Mouse (Mus musculus): Measurements from ENCODE around the gene Syde2. TPM values are rescaled to one million over a fixed set of nuclear protein-coding genes. Genes with fewer than 3 reads are reported as not detected.

The Syde2 gene
- total and polyA plus RNA-seq, 3 experiments = 7.5 to 15.8 (median 13.8) TPM

DNA sequence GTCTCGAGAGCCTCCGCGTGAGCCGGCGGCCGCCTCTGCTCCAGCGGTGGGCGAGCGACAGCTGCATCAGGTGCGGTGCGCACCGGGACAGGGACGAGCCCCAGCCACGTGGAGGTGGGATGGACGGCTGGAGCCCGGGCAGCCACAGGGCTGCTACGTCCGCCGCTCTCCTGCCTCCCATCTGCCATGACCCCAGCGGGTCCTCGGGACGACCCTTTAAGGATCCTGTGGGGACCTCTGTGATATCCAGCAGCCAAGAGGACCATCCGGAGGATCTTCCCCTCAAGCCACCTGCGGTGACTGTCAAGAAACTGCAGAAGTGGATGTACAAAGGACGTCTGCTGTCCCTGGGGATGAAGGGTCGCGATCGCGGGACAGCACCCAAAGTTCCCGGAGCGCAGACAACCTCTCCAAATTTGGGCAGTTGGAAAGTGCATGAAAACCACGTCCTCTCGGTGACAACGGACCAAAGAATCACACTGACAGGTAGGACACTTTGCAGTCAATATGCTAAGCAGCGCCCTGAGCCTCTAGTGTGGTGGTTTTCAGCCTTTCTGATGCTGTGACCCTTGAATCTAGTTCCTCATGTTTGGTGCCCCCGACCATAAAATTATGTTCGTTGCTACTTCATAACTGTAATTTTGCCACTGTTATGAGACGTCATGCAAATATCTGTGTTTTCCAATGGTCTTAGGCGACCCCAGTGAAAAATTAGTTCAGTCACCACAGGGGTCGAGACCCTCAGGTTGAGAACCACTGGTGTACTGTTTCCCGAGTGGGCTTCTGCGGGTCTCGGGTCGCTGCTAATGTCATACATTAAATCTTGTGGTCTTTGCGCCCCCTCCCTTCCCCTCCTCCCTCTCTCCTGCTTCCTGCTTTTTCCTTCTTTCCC is 1.3 kb downstream of the Syde2 start:
- Histone ChIP-seq H3K36me3 (ENCODE audit: control insufficient read depth, insufficient read depth, low read length) (no peaks in the 10 kb centered on the region), H3K4me1 (ENCODE audit: control insufficient read depth, insufficient read depth, low read length) (no peaks in the 10 kb centered on the region; the same call in 1 of the 2 replicates), H3K4me3 (peak overlapping the region; percentile 72), H3K9ac (ENCODE audit: low read depth, low read length) (peak overlapping the region; percentile 82), H3K27ac (peak overlapping the region; percentile 87), H3K27me3 (ENCODE audit: control insufficient read depth, insufficient read depth, low read length) (peaks cover 2% of the 10 kb centered on the region; the same call in 1 of the 2 replicates), H3K79me2 (replicated peaks; ENCODE audit: control insufficient read depth, insufficient read depth, low read length) (no peaks in the 10 kb centered on the region)
- DNase-seq = no peak
- intact Hi-C loops (cut with DNase I) = loop anchor here (1.0 to 5.0 kb wide), 2 partner anchors 26 to 37 kb away; no protein-coding TSS in a partner anchor
- 2% methylated on average over 45 of the region's 45 CpGs for WGBS
- TF ChIP-seq EP300 (IDR thresholded peaks at IDR 0.05; ENCODE audit: insufficient read depth, low read depth, low read length) = no peak
- no peak for TF ChIP-seq CTCF (IDR thresholded peaks at IDR 0.05)
- TF ChIP-seq POLR2A (IDR thresholded peaks at IDR 0.05; ENCODE audit: insufficient read depth, low read depth, low read length) = no peak; the same call in 1 of the 2 replicates

DNA sequence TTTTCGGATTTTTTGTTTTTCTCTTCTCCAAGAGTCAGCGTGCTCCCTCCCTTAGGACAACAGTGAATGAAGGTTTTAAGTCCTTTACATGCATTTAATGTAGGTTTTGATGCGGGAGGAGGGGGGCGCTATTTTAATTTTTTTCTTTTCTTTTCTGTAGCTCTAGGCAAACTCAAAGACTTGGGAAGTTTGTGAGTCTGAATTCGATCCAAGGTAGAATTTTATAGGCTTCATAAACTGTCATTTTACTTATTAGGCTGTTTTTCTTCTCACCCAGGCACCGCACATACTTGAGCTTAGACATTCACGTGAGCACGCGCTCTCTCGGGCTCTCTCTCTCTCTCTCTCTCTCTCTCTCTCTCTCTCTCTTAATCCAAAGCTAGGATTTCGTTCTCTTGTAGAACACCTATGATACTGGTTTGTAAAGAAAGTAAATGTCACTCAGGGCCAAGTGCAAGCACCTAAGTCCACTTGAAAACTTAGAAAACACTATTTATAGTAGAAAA is 2.0 kb downstream of the Syde2 start:
- 28% methylated on average over 11 of the region's 11 CpGs for WGBS
- H3K27ac ChIP-seq = peak overlapping the region; percentile 87
- H3K9ac ChIP-seq (ENCODE audit: low read depth, low read length) = peak overlapping the region; percentile 82
- no peaks in the 10 kb centered on the region; the same call in 1 of the 2 replicates for H3K4me1 ChIP-seq (ENCODE audit: control insufficient read depth, insufficient read depth, low read length)
- H3K79me2 ChIP-seq (replicated peaks; ENCODE audit: control insufficient read depth, insufficient read depth, low read length) = no peaks in the 10 kb centered on the region
- no peaks in the 10 kb centered on the region for H3K36me3 ChIP-seq (ENCODE audit: control insufficient read depth, insufficient read depth, low read length)
- H3K4me3 ChIP-seq = peak overlapping the region; percentile 72
- TF ChIP-seq EP300 (IDR thresholded peaks at IDR 0.05; ENCODE audit: insufficient read depth, low read depth, low read length) (no peak), CTCF (IDR thresholded peaks at IDR 0.05) (peak; percentile 45), POLR2A (IDR thresholded peaks at IDR 0.05; ENCODE audit: insufficient read depth, low read depth, low read length) (no peak)
- intact Hi-C loops (cut with DNase I) = loop anchor here (5.0 kb wide), 1 partner anchor 37 kb away; no protein-coding TSS in a partner anchor
- peaks cover 2% of the 10 kb centered on the region; the same call in 1 of the 2 replicates for H3K27me3 ChIP-seq (ENCODE audit: control insufficient read depth, insufficient read depth, low read length)
- no peak for DNase-seq

DNA sequence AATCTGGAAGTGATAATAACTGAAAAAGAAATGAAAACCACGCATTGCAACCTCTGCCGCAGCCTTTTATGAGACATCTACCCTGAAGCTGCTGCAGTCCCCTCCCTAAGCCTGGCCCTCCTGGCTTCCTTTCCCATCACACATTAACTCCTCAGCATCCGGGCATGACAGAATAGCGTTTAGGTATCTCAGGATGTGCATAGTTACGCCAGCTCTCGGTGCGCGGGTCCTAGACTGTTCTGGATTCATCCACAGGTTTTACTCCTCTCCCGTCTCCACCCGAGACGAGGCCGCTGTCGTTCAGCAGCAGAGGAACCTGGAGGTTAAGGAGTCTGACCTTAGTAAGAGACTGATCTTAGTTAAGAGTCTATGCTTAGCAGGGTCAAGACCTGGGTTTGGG is 3.5 kb downstream of the Syde2 start:
- H3K27ac ChIP-seq = peak overlapping the region; percentile 21
- DNase-seq = peak in 1 of 2 experiments; percentile 35
- H3K4me3 ChIP-seq = peak overlapping the region; percentile 32; the same call in 1 of the 2 replicates
- intact Hi-C loops (cut with DNase I) = no loop called here
- no peaks in the 10 kb centered on the region; the same call in 1 of the 2 replicates for H3K36me3 ChIP-seq (ENCODE audit: control insufficient read depth, insufficient read depth, low read length)
- H3K9ac ChIP-seq (ENCODE audit: low read depth, low read length) = peak overlapping the region; percentile 54
- no peaks in the 10 kb centered on the region; the same call in 1 of the 2 replicates for H3K27me3 ChIP-seq (ENCODE audit: control insufficient read depth, insufficient read depth, low read length)
- no peaks in the 10 kb centered on the region; the same call in none of the 2 replicates for H3K4me1 ChIP-seq (ENCODE audit: control insufficient read depth, insufficient read depth, low read length)
- TF ChIP-seq CTCF (IDR thresholded peaks at IDR 0.05) (no peak), EP300 (IDR thresholded peaks at IDR 0.05; ENCODE audit: insufficient read depth, low read depth, low read length) (no peak)
- no peaks in the 10 kb centered on the region for H3K79me2 ChIP-seq (replicated peaks; ENCODE audit: control insufficient read depth, insufficient read depth, low read length)
- 58% methylated on average over 13 of the region's 13 CpGs for WGBS

DNA sequence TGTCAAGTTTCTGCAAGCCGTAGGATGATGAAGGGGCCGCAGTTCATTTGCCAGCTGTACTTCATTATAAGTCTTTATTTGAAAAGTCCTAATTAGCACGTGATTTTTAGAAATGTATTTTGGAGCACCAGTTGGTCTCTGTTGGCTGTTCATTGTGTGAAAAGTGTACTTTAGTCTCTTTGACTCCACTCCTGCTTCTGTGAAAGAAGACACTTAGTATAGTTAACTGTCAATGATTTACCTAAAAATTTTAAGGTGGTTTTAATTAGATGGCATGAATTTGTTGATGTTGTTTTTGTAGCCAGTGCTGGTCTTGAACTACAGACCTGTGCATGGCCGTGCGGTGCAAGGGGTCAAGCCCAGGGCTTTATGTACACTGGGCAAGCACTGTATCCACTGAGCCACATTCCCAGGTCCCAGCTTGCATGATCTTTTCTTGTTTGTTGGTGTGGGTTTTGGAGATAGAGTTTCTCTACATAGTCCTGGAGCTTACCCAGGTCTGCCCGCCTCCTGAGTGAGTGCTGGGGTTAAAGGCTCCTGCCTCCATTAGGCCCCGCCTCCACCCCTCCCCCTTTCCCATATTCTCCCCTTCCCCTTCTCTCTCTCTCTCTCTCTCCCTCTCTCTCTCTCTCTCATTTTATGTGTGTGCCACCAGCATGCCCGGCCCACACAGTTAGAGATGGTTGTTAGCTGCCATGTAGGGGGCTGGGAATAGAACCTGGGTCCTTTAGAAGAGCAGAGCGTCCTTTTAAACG is 4.5 kb downstream of the Syde2 start:
- Histone ChIP-seq H3K27me3 (ENCODE audit: control insufficient read depth, insufficient read depth, low read length) (no peaks in the 10 kb centered on the region), H3K27ac (peak overlapping the region; percentile 31; the same call in 1 of the 2 replicates), H3K4me1 (ENCODE audit: control insufficient read depth, insufficient read depth, low read length) (no peaks in the 10 kb centered on the region; the same call in none of the 2 replicates), H3K4me3 (peak overlapping the region; percentile 18; the same call in 1 of the 2 replicates), H3K79me2 (replicated peaks; ENCODE audit: control insufficient read depth, insufficient read depth, low read length) (no peaks in the 10 kb centered on the region), H3K9ac (ENCODE audit: low read depth, low read length) (no peak overlapping the region), H3K36me3 (ENCODE audit: control insufficient read depth, insufficient read depth, low read length) (no peaks in the 10 kb centered on the region; the same call in 1 of the 2 replicates)
- whole genome bisulfite sequencing = 58% methylated on average over 10 of the region's 10 CpGs
- intact Hi-C loops (cut with DNase I) = no loop called here
- TF ChIP-seq POLR2A (IDR thresholded peaks at IDR 0.05; ENCODE audit: insufficient read depth, low read depth, low read length) = no peak
- no peak for TF ChIP-seq CTCF (IDR thresholded peaks at IDR 0.05)
- no peak for TF ChIP-seq EP300 (IDR thresholded peaks at IDR 0.05; ENCODE audit: insufficient read depth, low read depth, low read length)
- no peak for DNase-seq

DNA sequence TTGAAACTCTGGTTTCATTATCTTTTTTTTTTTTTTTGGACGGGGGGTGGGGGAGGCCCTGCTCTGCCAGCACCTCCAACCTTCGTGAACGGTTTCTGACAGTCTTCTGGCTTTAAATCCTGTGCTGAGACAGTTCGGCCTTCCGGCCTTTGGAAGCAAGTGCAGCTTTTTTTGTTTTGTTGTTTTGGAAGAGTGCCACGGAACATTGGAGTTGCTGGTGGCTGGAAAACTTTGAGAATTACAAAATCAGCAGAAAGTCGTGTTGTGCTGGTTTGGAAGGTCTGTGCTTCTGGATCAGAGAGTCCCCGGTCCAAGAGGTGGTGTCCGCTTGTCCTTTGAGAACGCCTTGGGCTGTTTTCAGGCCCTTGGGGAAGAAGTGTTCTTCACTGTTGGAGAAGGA is 5.1 kb downstream of the Syde2 start:
- no peaks in the 10 kb centered on the region for H3K27me3 ChIP-seq (ENCODE audit: control insufficient read depth, insufficient read depth, low read length)
- DNase-seq = peak; percentile 46 to 69
- no peaks in the 10 kb centered on the region for H3K79me2 ChIP-seq (replicated peaks; ENCODE audit: control insufficient read depth, insufficient read depth, low read length)
- H3K36me3 ChIP-seq (ENCODE audit: control insufficient read depth, insufficient read depth, low read length) = no peaks in the 10 kb centered on the region; the same call in 1 of the 2 replicates
- H3K4me1 ChIP-seq (ENCODE audit: control insufficient read depth, insufficient read depth, low read length) = no peaks in the 10 kb centered on the region; the same call in none of the 2 replicates
- H3K27ac ChIP-seq = peak overlapping the region; percentile 51
- intact Hi-C loops (cut with DNase I) = no loop called here
- TF ChIP-seq POLR2A (IDR thresholded peaks at IDR 0.05; ENCODE audit: insufficient read depth, low read depth, low read length) = no peak
- 0 out of 2 replicates have a peak, but pooled peaks have one; percentile 2 for TF ChIP-seq CTCF (IDR thresholded peaks at IDR 0.05)
- WGBS = 24% methylated on average over 10 of the region's 10 CpGs
- no peak overlapping the region for H3K9ac ChIP-seq (ENCODE audit: low read depth, low read length)
- H3K4me3 ChIP-seq = no peak overlapping the region
